Mouse (Mus musculus): Measurements from ENCODE around the gene Gstp2.
A peak's percentile ranks its signal among the peaks of the same experiment; 100 is the strongest.

GRCm38 (mm10) chr19:4084984-4085383 is 39.2 kb upstream of the Gstp2 start:
- TF ChIP-seq CTCF (IDR thresholded peaks at IDR 0.05; ENCODE audit: low read depth), result peak; percentile 44
- TF ChIP-seq EP300 (IDR thresholded peaks at IDR 0.05; ENCODE audit: low read depth), result no peak
